Mouse (Mus musculus) WW6 (cell line): ENCODE results near the gene Muc3.
"Not testable (repeated sequence)": the region's sequence is repeated elsewhere in the genome, so short reads cannot be mapped to it uniquely, and the experiment has no call there.

Experiments
- DNase-seq: peaks from one replicate; pipeline ENCODE4 v3.0.0-alpha.2; 2013; ENCODE audit warnings: low read depth, low spot score

The Muc3 gene

DNA sequence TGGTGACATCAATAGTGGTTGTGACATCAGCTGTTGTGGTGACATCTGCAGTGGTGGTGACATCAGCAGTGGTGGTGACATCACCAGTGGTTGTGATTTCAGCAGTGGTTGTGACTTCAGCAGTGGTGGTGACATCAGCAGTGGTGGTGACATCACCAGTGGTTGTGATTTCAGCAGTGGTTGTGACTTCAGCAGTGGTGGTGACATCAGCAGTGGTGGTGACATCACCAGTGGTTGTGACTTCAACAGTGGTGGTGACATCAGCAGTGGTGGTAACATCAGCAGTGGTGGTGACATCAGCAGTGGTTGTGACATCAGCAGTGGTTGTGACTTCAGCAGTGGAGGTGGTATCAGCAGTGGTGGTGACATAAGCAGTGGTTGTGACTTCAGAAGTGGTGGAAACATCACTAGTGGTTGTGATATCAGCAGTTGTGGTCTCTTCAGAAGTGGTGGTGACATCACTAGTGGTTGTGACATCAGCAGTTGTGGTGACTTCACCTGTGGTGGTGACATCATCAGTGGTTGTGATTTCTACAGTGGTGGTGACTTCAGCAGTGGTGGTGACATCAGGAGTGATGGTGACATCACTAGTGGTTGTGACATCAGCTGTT lies at the start of gene Muc3:
Muc3 (minus strand) TSS at position 51 of the 611 bp plus-strand sequence.
- DNase-seq: not testable (repeated sequence)

DNA sequence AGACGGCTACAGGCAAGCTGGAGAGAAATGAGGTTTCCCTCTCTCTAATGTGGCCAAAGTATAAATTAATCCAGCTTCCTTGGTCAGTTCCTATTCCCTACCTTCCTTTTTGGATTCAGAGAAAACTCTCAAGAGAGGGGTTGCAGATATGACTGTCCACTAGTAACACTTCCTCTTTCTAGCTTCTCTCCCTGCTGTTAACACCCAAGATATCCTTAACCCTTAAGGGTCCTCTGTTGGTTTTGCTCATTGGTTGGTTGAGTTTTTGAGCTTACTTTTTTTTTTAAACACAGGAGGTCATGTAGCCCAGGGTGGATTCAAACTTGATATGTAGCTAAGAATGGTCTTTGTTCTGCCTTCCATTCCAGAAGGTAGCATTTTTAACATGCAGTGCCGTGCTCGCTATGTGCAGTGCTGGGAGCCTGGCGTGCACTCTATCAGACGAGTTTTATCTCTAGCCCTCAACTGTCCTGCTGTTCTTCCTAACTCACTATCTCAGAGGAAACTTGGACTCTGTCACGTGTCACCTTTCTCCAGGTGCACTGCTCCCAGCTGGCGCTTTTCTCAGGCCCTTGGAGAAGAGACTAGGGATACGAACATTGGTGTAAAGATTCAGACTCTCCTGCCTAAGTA lies 45.5 kb upstream of the Muc3 start:
- DNase-seq: no peak

DNA sequence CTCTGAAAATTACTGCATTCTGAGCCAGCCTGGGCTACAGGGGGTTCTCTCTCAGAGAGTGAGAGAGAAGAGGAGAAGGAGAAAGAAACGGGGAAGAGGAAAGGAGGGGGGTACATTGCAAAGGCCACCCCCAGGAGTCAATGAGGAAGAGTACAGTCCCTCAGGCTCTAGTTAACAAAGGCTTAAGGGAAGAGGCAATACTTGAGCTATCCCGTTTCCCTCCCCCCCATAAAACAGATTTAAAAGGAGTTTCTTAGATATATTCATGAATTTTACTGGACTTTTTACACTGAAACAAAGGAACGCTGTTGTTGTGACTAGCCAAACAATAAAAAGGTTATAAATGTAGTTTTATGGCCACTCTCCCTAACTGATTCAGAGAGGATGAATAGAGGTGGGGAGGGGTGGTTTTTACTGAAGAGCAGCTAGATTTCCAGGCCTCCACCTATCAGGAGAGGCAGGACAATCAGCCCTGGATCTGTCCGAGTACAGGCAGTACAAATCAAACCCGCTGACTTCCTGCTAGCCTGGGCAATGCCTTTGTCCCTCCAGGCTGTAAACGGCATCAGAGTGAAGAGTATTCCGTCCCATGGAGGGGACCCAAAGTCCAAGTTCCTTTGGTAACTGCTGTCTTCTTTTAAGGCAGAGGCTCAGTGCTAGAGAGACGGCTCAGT lies 44.3 kb upstream of the Muc3 start:
- no peak for DNase-seq

DNA sequence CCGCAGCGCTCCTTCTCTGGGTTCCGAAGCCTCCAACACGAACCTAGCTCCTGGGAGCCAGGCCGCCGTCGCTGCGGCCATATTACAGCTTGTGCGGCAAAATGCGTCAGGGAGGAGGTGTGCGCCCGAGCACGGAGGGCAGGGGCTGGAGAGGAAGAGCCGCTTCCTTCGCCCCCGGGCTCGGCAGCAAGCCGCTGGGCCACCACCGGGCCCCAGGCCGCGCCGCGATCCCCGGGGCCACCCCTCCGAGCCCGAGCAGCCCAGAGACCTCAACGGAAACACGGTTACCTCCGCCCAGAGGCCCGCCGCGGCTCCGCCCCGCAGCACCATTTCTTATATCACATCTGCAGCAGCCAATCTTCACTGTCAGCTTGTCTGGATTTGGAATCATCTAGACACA lies 40.2 kb upstream of the Muc3 start:
- DNase-seq: no peak

DNA sequence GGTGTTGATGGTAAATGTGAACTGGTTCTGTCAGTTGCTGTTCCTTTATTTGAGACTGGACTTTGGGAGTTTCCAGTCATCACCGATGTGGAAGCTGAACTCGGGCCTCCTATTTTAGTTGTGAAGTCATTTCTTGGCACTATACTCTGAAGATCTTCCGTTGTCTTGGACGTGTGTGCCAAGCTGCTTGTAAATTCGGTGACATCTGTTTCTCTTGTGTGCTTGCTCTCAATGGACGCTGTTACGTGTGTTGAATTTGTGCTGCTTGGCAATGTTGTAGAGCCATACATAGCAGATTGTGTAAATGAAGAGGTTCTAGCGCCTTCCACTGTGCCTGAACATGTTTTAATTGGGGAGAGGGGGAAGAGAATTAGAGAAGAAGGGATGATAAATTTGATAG lies 36.2 kb upstream of the Muc3 start:
- DNase-seq: no peak

DNA sequence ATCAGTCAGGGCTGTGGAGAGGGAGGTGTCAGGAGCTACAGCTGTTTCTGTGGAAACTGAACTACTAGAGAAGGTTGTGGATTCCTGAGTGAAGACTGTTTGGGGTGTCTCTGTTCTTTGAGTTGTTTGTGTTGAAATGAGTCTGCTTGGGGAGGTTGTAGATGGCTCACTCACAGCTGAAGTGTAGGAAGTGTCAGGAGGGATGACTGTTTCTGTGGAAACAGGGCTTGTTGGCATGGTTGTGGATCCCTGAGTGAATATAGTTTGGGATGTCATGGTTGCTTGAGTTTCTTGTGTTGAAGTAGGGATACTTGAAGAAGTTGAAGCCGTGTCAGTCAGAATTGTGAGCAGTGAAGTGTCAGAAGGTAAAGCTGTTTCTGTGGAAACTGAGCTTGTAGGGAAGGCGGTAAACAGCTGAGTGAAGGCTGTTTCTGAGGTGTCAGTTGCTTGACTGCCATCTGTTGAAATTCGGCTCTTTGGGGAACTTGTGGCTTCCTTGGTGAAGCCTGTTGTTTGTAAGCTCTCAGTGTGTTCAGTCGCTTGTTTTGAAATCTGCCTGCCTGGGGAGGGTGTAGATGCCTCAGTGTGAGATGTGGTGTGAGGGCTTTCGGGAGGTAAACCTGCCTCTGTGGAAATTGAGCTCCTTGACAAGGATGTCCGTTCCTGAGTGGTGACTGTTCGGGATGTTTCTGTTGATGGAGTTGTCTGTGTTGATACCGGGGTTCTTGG lies 30.7 kb upstream of the Muc3 start:
- no peak for DNase-seq

DNA sequence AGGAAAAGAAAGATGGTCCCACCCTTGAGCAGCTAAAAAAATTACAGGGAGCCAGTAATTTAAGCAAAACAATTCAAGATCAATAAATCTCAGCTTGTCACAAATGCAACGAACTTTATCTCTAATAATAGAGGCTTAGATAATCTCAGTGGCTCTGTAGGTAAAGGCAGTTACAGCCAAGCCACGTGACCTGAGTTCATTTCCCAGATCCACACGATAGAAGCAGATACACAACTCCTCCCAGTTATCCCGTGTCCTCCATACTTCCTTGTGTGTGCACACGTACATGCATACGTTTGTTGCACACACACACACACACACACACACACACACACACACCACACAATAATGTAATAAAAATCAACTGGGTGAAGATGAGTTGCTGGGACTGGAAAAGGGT lies 24.8 kb upstream of the Muc3 start:
- DNase-seq: no peak

DNA sequence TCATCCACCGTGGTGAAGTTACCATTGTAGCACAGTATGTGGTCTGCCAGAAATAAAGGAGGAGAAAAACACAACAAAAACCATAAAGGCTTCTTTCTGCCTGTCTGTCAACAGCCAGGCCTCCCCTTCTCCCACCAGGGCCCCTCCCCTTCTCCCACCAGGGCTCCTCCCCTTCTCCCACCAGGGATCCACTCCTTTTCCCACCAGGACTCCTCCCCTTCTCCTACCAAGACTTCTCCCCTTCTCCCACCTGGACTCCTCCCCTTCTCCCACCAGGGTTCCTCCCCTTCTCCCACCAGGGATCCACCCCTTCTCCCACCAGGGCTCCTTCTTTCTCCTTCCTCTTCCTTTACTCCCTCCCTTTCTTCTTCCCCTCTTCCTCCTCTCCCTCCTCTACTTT lies 23.5 kb upstream of the Muc3 start:
- DNase-seq: no peak

DNA sequence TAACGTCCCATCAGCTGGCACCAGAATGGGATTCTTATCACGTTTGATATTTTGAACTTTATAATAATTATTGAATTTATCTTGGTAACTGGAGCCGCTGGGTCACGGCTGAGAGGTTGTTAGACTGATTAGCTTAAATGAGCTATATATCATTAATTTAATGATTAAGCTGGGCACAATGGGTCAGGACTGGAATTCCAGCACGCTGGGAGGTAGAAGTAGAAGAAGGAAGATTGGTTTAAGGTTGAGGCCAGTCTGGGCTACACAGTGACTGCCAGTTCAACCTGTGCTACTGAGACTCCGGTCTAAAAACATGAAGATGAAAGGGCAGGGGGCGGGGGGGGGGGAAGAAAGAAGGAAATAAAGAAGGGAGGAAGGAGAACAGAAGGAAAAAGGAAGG lies 22.4 kb upstream of the Muc3 start:
- DNase-seq: no peak

DNA sequence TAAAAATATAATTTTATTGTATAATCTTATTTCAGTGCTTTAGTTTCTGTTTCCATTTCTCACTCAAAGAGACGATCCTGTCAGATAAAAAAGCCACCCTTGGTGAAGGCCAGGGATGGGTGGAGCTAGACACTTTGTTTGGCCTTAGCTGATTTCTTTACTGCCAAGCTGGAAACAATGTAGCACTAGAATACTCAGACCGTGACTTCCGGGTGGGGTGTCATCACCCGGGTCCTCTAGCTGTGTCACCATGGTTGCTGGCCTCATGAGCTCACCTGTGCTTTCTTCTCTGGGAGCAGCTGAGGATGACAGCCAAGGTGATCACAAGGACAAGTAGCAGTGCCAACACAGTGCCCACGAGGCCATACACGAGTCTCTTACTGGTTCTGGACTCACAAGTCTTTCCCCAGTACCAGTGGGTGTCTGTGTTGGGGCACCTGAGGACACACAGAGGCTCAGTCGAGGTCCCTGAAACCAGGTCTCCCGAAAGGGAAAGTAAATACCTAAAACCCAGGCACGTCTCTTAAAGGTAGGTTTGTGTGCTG lies 21.8 kb upstream of the Muc3 start:
- no peak for DNase-seq

DNA sequence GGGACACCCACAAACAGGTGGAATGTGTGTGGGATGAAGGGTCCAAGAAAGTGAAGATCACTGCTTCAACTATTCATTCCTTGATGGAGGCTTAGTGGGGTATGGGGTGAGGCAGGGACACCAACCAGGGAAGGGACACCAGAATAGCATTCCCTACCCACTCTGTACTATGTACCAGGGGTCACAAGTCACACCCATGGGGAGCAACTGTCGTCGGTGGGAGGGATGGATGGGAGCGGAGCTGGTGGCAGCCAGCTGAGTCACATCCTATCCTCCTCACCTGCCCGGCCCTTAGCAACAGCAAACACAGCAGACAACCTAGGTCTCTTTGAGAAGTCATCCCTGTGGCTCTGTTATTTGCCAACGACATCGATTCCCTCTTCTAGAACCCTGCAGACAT lies 18.4 kb upstream of the Muc3 start:
- no peak for DNase-seq

DNA sequence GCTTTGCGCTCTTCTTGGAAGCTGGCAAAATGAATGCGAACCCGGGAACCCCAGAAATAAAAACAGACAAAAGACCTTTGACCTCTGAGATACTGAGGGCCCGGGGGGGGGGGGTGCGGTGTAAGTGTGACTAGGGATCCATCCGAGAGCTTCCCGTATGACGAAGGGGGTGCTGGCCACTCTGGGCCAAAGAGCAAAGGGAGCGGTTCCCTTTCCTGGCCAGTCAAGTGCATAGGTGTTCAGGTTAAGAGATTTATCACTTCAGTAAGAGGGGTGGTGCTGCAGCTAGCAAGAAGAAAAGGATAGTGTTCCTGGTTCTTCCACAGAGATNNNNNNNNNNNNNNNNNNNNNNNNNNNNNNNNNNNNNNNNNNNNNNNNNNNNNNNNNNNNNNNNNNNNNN lies 16.9 kb upstream of the Muc3 start:
- DNase-seq: no peak

DNA sequence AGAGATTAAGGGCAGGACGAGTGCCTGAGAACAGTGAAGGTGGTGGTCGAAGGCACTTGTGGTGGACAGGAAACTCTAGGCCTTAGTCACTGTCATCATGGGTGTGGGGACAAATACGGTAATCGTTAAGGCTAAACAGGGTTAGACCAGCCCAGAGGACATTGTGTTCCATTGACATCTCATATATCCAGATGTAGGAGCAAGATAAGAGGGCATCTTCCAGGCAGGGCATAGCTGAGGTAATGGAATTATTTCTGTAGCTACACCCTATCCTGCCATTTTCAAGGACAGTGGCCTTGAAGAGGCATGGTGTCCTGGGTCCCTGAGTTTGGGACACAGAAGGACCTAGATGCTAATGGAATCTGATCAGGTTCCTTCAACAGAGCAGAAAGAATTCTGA lies 12.7 kb upstream of the Muc3 start:
- no peak for DNase-seq

DNA sequence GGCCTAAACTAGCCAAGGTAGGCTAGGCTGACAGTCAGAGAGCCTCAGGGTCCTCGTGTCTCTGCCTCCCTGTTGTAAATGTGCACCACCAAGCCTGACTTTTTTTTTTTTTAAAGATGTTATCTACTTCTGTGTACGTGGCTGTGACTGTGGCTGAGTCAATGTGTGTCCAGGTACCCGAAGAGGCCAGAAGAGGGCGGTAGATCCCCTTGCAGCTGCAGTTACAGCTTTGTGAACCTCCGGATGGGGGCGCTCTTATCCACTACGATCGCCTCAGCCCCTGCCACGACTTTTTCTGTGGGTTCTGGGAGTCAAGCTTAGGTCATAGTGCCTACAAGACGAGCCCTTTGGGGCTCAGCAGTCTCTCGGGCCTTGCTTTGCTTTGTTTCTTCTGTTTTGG lies 10.3 kb upstream of the Muc3 start:
- no peak for DNase-seq

DNA sequence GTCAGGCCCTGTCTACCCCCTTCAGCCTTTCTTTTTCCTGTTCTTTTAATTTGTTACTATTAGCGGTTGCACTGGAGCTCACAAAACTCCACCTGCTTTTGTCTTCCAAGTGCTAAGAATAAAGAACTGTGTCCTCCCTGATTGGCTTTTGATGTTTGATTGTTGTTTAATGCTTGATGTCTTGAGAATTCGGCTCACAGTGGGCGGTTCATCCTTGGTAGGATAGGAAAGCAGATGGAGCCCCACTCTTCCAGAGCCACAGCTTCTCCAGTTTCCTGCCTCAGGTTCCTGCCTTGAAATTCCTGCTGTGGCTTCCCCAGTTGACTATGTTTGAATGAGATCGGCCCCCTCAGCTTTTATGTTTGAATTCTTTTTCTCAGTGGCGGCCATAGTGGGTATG lies 4.2 kb upstream of the Muc3 start:
- DNase-seq: no peak

DNA sequence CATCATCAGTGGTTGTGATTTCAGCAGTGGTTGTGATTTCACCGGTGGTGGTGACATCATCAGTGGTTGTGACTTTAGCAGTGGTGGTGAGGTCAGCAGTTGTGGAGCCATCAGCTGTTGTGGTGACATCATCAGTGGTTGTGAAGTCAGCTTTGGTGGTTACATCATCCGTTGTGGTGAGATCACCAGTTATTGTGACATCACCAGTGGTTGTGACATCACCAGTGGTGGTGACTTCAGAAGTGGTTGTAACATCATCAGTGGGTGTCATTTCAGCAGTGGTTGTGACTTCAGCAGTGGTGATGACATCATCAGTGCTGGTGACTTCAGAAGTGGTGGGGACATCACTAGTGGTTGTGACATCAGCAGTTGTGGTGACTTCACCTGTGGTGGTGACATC lies 3.5 kb upstream of the Muc3 start:
- peak; percentile 40 for DNase-seq

DNA sequence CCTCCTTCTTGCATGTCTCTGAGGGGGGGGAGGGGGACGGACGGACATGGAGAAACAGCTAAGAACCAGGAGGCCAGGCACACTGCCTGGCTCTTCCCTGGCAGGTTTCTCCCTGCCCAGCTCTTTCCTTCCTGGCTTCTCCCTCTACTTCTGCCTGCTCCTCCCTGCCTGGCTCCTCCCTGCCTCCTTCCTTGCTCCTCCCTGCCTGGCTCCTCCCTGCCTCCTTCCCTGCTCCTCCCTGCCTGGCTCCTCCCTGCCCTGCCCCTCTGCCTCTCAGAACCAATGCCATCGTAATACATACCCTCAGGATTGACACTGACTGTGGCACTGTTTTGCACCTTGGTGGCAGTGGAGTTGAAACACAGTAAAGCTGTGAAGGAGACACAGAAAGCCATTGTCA lies 8.3 kb downstream of the Muc3 start:
- no peak for DNase-seq

DNA sequence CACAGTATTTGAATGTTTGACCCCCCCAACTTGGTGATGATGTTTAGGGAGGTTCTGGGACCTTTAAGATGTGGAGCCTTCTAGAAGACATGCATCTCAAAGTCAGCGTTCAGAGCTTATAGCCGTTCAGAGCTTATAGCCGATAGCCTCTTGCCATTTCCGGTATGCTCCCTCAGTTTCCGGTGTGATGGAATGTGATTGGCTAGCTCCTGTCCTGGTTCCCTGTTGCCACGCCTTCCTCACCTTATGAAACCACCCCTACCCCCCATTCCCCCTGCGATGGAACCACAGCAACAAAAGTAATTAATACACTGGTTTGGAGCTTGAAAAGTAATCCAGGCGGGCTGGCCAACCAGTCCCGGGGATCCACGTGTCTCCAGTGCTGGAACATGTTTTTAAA lies 10.1 kb downstream of the Muc3 start:
- DNase-seq: no peak

DNA sequence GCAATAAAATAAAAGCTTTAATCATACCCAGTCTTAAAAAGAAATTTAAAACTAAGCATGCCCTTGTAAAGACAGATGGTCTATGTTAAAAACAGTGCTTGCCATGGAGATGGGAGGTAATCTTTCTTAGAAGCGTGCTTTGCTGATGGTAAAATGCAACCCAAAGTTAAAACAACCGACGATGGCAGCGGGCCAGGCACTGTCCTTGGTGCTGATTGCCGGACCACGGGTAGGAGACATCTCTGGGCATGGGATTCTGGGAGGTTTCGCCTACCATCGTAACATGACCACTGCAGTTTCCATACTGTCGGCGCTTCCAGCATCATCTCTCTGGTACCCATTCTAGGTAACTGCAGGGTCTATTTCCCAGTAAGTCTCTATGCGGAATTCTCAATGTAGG lies 14.2 kb downstream of the Muc3 start:
- DNase-seq: no peak

DNA sequence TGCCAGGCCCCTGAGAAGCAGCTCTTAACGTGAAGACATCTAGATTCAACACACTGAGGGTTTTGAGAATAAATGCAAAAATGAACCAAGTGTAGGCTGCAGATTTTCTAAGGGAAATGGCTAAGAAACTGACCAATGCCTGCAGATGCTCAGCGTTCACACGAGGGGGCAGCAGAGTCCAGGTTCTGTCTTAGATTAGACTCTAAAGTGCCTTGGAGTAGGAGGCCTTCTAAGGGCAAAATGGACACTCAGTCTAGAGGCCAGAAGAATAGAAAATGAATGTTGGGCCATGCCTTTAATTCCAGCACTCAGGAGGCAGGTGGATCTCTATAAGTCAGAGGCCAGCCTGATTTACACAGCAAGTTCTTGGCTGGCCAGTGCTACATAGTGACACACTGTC lies 17.6 kb downstream of the Muc3 start:
- no peak for DNase-seq

DNA sequence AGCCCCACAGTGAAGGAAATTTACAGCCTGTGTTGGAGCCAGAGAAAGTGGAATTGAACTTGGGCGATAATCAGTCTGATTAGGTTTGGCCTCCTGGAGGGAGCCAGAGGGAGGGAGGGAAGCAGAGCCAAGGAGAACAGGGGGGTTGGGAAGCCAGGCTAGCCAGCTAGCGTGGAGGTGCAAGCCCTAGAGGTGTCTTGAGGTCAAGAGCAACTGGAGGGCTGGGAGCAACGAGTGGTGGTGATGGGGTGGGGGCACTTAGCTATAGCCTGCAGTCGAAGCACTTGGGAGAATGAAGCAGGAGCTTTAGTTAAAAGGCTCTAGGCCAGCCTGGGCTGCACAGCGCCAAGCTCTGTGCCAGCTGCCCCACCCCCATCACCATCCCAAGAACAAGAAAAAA lies 19.8 kb downstream of the Muc3 start:
- no peak for DNase-seq

DNA sequence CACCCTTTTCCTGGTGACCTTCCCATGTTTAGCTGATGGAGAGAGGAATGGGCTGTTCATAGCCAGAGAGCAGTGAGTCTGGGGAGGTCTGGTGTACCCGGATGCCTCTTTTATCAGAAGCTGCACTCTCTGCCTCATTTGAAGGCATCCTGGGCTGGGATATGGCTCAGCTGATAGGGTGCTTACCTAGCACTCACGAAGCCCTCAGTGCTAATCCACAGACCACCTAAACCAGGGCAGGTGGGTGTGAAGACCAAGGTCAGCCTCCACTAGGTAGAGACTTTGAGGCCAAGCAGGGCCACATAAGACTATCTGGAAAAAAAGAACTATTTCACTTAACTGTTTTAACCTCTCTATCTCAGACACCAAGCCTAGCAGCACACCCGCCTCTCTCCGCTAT lies 25.6 kb downstream of the Muc3 start:
- DNase-seq: no peak
